Mouse (Mus musculus): ENCODE data around the gene Maip1.
A peak's percentile ranks its signal among the peaks of the same experiment; 100 is the strongest.

DNA sequence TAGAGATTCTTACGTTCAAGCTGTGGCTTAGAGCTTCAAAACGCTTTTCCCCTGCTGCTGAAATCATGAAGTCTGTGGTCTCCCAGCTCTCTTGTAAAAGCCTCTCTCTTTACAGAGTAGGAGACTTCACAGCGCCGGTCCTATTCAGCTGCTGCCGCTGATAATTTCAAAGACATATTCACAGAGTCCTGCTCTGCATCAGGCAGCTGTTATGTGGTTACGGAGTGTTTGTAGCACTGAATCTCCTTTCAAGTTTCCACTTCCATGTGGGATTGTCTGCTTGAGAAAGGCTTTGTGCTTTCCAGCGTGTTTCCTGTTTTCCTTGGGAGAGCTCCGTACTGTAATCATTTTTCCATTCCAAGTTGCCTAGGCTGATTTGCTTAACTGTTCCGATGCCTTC lies 30.8 kb downstream of the Maip1 start:
- no peak for TF ChIP-seq CTCF (IDR thresholded peaks at IDR 0.05)
- peak; percentile 64; the same call in 1 of the 2 replicates for TF ChIP-seq POLR2A (IDR thresholded peaks at IDR 0.05; ENCODE audit: insufficient read depth, low read depth, low read length)

Measured in heart, adult 2 months (tissue).